Mouse (Mus musculus) midbrain, postnatal 0 days (tissue): ENCODE measurements at regions not wholly inside any gene's neighbourhood (a gene's known extent, or its start where the extent isn't known, plus 50 kb on each side); places are given as distances from the start of the nearest gene placed in this dataset.

Experiments used
- ATAC-seq: fragments of 200-750 bp; cut with Nextera tagmentation; 2 replicates; pipeline ENCODE4 v1.8.0; 2017; ENCODE audit warnings: moderate number of reproducible peaks, mild to moderate bottlenecking, moderate TSS enrichment, moderate library complexity; ENCODE audit not compliant: low FRiP score
- DNase-seq: peaks from one replicate; pipeline ENCODE4 v3.0.0-alpha.2; 2015; ENCODE audit warnings: low spot score
- H3K27ac ChIP-seq: fragments of 300-500 bp; sonication (generic); 2 replicates; pipeline ENCODE4 v1.5.1; 2014; ENCODE audit warnings: low read depth, mild to moderate bottlenecking, low read length, mixed read lengths
- H3K27me3 ChIP-seq: fragments of 300-500 bp; sonication (generic); 2 replicates; pipeline ENCODE4 v1.6.1; 2014; ENCODE audit warnings: low read length, control low read depth, mixed read lengths; ENCODE audit not compliant: insufficient read depth
- H3K36me3 ChIP-seq: fragments of 300-500 bp; sonication (generic); 2 replicates; pipeline ENCODE4 v1.6.1; 2014; ENCODE audit warnings: low read length, control low read depth, mixed read lengths; ENCODE audit not compliant: insufficient read depth
- H3K4me1 ChIP-seq: fragments of 300-500 bp; sonication (generic); 2 replicates; pipeline ENCODE4 v1.6.1; 2014; ENCODE audit warnings: mild to moderate bottlenecking, control low read depth, antibody characterized with exemption, low read length, mixed read lengths; ENCODE audit not compliant: insufficient read depth
- H3K4me2 ChIP-seq: fragments of 300-500 bp; sonication (generic); 2 replicates; pipeline ENCODE4 v1.6.1; 2014; ENCODE audit warnings: low read depth, mild to moderate bottlenecking, low read length, mixed read lengths; ENCODE audit not compliant: poor library complexity, severe bottlenecking
- H3K4me3 ChIP-seq: fragments of 300-500 bp; sonication (generic); 2 replicates; pipeline ENCODE4 v1.5.1; 2014; ENCODE audit warnings: low read depth, mild to moderate bottlenecking, low read length, moderate library complexity
- H3K9ac ChIP-seq: fragments of 300-500 bp; sonication (generic); replicated peaks from 2 replicates; pipeline ENCODE4 v1.6.1; 2014; ENCODE audit warnings: mild to moderate bottlenecking, low read length, moderate library complexity, mixed read lengths; ENCODE audit not compliant: poor library complexity, severe bottlenecking
- H3K9me3 ChIP-seq: fragments of 300-500 bp; sonication (generic); 2 replicates; pipeline ENCODE4 v1.6.1; 2016; ENCODE audit warnings: low read length, control low read depth
- CTCF ChIP-seq: IDR thresholded peaks from 2 replicates; pipeline ENCODE4 v1.5.1; 2016; ENCODE audit warnings: antibody characterized with exemption, mild to moderate bottlenecking
- WGBS: fragments of 180-500 bp; shearing (Covaris S2); extraction: QIAGEN DNeasy Blood & Tissue Kit; methylation state at CpG from one replicate; pipeline ENCODE4 v1.1.7; 2014; 5-methylcytosine and 5-hydroxymethylcytosine counted together

- H3K4me3 ChIP-seq = no peak overlapping the region
- ATAC-seq (no peak), DNase-seq (no peak)
- H3K36me3 ChIP-seq = no peaks in the 10 kb centered on the region
- no peaks in the 10 kb centered on the region for H3K9me3 ChIP-seq
- H3K27ac ChIP-seq = no peak overlapping the region
- TF ChIP-seq CTCF = no peak
- no peak overlapping the region for H3K9ac ChIP-seq
- no peaks in the 10 kb centered on the region for H3K4me1 ChIP-seq
- H3K4me2 ChIP-seq = no peak overlapping the region
- no peaks in the 10 kb centered on the region for H3K27me3 ChIP-seq
- WGBS = 73% methylated on average over 16 of the region's 16 CpGs
Measured at GRCm38 (mm10) chr7:136712962-136713640, 181.3 kb upstream of the Mgmt start.

GRCm38 (mm10) chr7:136727628-136728402 is 166.6 kb upstream of the Mgmt start:
- no peaks in the 10 kb centered on the region for H3K36me3 ChIP-seq
- 79% methylated on average over 1 of the region's 1 CpGs for WGBS
- H3K4me2 ChIP-seq = no peak overlapping the region
- no peaks in the 10 kb centered on the region for H3K4me1 ChIP-seq
- H3K27me3 ChIP-seq = no peaks in the 10 kb centered on the region
- no peak overlapping the region for H3K9ac ChIP-seq
- H3K4me3 ChIP-seq = no peak overlapping the region
- H3K9me3 ChIP-seq = no peaks in the 10 kb centered on the region
- no peak for DNase-seq
- H3K27ac ChIP-seq = no peak overlapping the region
- no peak for ATAC-seq
- no peak for TF ChIP-seq CTCF

- Histone ChIP-seq H3K4me3 (no peak overlapping the region), H3K27me3 (no peaks in the 10 kb centered on the region), H3K27ac (no peak overlapping the region), H3K4me2 (no peak overlapping the region), H3K4me1 (no peaks in the 10 kb centered on the region), H3K36me3 (no peaks in the 10 kb centered on the region), H3K9ac (no peak overlapping the region), H3K9me3 (no peaks in the 10 kb centered on the region)
- no peak for DNase-seq
- no peak for TF ChIP-seq CTCF
- no peak for ATAC-seq
- 94% methylated on average over 2 of the region's 2 CpGs for WGBS
Measured at GRCm38 (mm10) chr7:136742171-136742570, 152.2 kb upstream of the Mgmt start.

- ATAC-seq = no peak
- Histone ChIP-seq H3K4me2 (no peak overlapping the region), H3K9ac (no peak overlapping the region), H3K27me3 (no peaks in the 10 kb centered on the region), H3K27ac (no peak overlapping the region), H3K4me1 (no peaks in the 10 kb centered on the region), H3K4me3 (no peak overlapping the region), H3K9me3 (no peaks in the 10 kb centered on the region), H3K36me3 (no peaks in the 10 kb centered on the region)
- no peak for DNase-seq
- no peak for TF ChIP-seq CTCF
- 85% methylated on average over 8 of the region's 8 CpGs for WGBS
Measured at GRCm38 (mm10) chr7:136745412-136745811, 149.0 kb upstream of the Mgmt start.

- Histone ChIP-seq H3K27ac (no peak overlapping the region), H3K4me3 (no peak overlapping the region), H3K4me1 (no peaks in the 10 kb centered on the region), H3K9me3 (no peaks in the 10 kb centered on the region), H3K36me3 (no peaks in the 10 kb centered on the region), H3K4me2 (no peak overlapping the region), H3K9ac (no peak overlapping the region), H3K27me3 (no peaks in the 10 kb centered on the region)
- no peak for DNase-seq
- TF ChIP-seq CTCF = no peak
- no peak for ATAC-seq
- 86% methylated on average over 4 of the region's 4 CpGs for WGBS
Measured at GRCm38 (mm10) chr7:136751477-136751876, 142.9 kb upstream of the Mgmt start.

GRCm38 (mm10) chr7:136754821-136755220 is 139.6 kb upstream of the Mgmt start:
- Histone ChIP-seq H3K9ac (no peak overlapping the region), H3K9me3 (no peaks in the 10 kb centered on the region), H3K27ac (no peak overlapping the region), H3K36me3 (no peaks in the 10 kb centered on the region), H3K27me3 (no peaks in the 10 kb centered on the region), H3K4me3 (no peak overlapping the region), H3K4me1 (no peaks in the 10 kb centered on the region), H3K4me2 (no peak overlapping the region)
- TF ChIP-seq CTCF = no peak
- DNase-seq (no peak), ATAC-seq (no peak)
- 73% methylated on average over 6 of the region's 6 CpGs for whole genome bisulfite sequencing
